Mouse (Mus musculus): ENCODE measurements around the gene AI464131. TPM values are rescaled to one million over a fixed set of nuclear protein-coding genes. Genes with fewer than 3 reads are reported as not detected.

The AI464131 gene
- polyA plus RNA-seq, 1 experiment: not detected

DNA sequence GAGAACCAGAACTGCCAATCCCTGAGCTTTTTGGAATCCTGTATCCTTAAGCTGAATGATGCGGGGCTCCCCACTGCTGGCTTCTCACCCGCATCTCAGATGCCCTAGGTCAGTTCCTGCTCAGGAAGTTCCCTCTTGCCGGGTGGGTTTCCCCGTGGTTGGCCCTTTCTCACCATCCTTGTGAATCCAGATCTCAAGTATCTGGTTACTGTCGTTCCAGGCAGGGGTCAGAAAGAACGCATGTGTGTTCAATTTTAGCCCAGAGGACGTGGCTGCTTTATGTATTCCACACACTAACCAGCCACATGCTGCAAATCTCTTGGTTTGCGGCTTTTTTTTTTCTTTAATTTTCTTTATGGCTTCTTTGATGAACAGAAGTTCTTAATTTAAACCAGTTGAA is 10.8 kb upstream of the AI464131 start:
- no peaks in the 10 kb centered on the region for H3K4me1 ChIP-seq (ENCODE audit: control insufficient read depth, insufficient read depth, low read length)
- no peak overlapping the region for H3K27ac ChIP-seq (ENCODE audit: control insufficient read depth, insufficient read depth, low read depth, low read length, poor library complexity)
- no peak for TF ChIP-seq POLR2A (IDR thresholded peaks at IDR 0.05; ENCODE audit: borderline replicate concordance, control insufficient read depth, low read depth, low read length)
- TF ChIP-seq CTCF (IDR thresholded peaks at IDR 0.05; ENCODE audit: control insufficient read depth, insufficient read depth, low read length): no peak
- no peak overlapping the region for H3K4me3 ChIP-seq (replicated peaks; ENCODE audit: control insufficient read depth, low read depth, low read length)
- 25% methylated on average over 8 of the region's 8 CpGs for WGBS

DNA sequence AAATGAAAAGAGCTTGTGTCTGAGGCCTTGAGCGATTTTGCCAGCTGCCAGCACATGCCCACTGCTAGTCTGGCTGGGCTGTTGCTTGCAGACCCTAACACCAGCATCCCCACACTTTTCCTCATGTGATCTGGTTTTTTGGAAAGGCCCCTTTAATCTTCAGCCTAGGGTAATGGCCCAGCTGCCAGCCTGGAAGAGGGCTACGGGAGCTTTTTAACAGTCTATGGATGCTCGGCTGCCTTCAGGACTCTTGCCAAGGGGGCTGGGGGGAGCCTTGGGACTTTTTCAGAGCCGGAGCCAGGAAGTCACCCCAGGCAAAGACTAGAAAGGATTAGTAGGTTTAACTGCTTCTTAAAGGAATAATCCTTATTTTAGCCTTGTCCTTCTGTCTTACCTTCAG is 10.4 kb upstream of the AI464131 start:
- Histone ChIP-seq H3K4me1 (ENCODE audit: control insufficient read depth, insufficient read depth, low read length) (no peaks in the 10 kb centered on the region), H3K27ac (ENCODE audit: control insufficient read depth, insufficient read depth, low read depth, low read length, poor library complexity) (no peak overlapping the region), H3K4me3 (replicated peaks; ENCODE audit: control insufficient read depth, low read depth, low read length) (no peak overlapping the region)
- no peak for TF ChIP-seq CTCF (IDR thresholded peaks at IDR 0.05; ENCODE audit: control insufficient read depth, insufficient read depth, low read length)
- WGBS: 50% methylated on average over 4 of the region's 4 CpGs

DNA sequence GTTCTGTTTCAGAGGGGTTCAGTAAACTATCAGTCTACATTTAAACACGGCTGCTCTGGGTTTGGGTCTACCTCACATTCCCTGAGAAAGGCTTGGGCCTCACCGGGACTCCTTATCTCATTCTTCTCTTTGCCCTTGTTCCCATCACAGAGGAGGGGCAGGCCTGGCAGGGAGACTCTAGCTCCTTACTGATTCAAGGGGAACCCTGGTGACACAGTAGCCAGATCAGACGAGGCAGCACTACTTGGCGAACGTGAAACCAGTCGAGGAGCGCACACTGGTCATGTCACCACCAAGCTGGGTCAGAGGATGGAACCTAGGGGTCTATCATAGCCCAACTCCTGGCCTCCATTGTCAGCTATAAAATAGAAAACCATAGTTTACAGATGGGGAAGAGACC is 5.1 kb upstream of the AI464131 start:
- Histone ChIP-seq H3K4me1 (ENCODE audit: control insufficient read depth, insufficient read depth, low read length) (peaks cover 2% of the 10 kb centered on the region; the same call in 1 of the 2 replicates), H3K27ac (ENCODE audit: control insufficient read depth, insufficient read depth, low read depth, low read length, poor library complexity) (no peak overlapping the region), H3K4me3 (replicated peaks; ENCODE audit: control insufficient read depth, low read depth, low read length) (no peak overlapping the region)
- TF ChIP-seq CTCF (IDR thresholded peaks at IDR 0.05; ENCODE audit: control insufficient read depth, insufficient read depth, low read length) (no peak), POLR2A (IDR thresholded peaks at IDR 0.05; ENCODE audit: borderline replicate concordance, control insufficient read depth, low read depth, low read length) (no peak)
- WGBS: 52% methylated on average over 7 of the region's 7 CpGs

DNA sequence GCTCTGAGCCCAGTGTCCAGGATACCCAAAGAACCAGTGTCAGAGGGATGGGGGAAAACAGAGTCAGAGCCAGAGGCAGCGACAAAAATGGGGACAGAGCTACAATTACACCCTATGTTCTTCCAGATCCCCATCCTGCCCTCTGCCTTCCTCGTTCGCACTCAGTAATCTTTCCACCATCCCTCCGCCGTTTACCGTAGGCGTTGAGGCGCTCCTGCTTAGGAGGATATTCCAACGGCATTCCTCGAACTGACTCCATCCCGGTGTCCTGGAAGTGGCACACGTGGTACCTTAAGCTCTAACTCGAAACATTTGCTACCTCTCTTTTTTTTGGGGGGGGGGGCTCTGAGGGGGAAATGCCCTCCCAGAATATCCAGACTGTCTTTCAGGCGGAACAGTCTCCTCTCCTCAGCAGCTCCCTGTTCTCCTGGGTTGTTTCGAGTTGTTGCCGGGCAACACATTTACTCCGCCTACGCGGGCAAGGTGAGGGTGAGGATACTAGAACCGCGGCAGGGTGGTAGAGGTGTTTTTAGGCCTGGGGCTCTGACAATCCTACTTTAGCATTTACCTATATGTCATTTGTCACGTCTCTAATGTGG is 4.5 kb upstream of the AI464131 start:
- Histone ChIP-seq H3K4me1 (ENCODE audit: control insufficient read depth, insufficient read depth, low read length) (peaks cover 2% of the 10 kb centered on the region; the same call in 1 of the 2 replicates), H3K27ac (ENCODE audit: control insufficient read depth, insufficient read depth, low read depth, low read length, poor library complexity) (no peak overlapping the region), H3K4me3 (replicated peaks; ENCODE audit: control insufficient read depth, low read depth, low read length) (peak overlapping the region; percentile 25)
- WGBS: 14% methylated on average over 22 of the region's 22 CpGs
- TF ChIP-seq POLR2A (IDR thresholded peaks at IDR 0.05; ENCODE audit: borderline replicate concordance, control insufficient read depth, low read depth, low read length) (no peak), CTCF (IDR thresholded peaks at IDR 0.05; ENCODE audit: control insufficient read depth, insufficient read depth, low read length) (no peak)

DNA sequence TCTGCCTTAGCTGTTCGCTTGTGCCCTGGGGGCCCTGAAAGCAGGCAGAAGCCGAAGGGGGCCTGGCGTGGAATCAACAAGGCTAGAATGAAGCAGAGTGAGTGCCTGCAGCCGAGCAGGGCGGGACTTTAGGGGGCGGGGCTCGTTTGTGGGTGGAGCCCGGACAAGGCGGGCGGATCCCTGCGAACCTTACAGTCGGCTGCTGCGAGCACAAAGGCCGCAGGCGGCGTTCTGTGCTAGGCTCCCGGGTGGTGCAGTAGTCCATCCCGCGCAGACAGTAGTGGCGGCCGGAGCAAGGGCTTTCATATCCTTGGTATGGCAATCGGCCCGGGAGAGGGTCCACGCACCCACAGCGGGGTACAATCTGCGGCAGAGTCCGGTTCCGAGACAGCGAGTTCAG is 4.0 kb upstream of the AI464131 start:
- under 1% methylated on average over 29 of the region's 29 CpGs for WGBS
- no peak for TF ChIP-seq POLR2A (IDR thresholded peaks at IDR 0.05; ENCODE audit: borderline replicate concordance, control insufficient read depth, low read depth, low read length)
- TF ChIP-seq CTCF (IDR thresholded peaks at IDR 0.05; ENCODE audit: control insufficient read depth, insufficient read depth, low read length): no peak
- no peak overlapping the region for H3K27ac ChIP-seq (ENCODE audit: control insufficient read depth, insufficient read depth, low read depth, low read length, poor library complexity)

DNA sequence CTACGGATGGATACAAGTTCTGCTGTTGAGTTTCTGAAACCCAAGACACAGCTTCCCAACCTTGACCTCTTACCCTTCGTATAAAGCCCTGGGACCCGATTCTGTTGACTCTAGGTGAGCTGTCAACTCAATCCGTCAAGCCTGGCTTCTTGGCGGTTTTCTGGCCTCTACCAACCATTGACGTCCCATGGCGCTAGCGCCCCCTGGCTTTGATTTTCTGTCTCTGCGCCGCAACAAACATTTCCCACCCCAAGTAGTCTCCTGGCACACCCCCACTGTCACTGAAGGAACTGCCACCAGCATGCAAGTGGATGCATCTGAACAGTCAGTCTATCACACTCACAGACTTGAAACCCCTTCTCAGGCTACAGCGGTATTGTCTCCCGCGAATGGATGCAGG is 3.3 kb upstream of the AI464131 start:
- Histone ChIP-seq H3K27ac (ENCODE audit: control insufficient read depth, insufficient read depth, low read depth, low read length, poor library complexity) (no peak overlapping the region), H3K4me3 (replicated peaks; ENCODE audit: control insufficient read depth, low read depth, low read length) (no peak overlapping the region), H3K4me1 (ENCODE audit: control insufficient read depth, insufficient read depth, low read length) (peaks cover 2% of the 10 kb centered on the region; the same call in 1 of the 2 replicates)
- 15% methylated on average over 13 of the region's 13 CpGs for WGBS
- TF ChIP-seq POLR2A (IDR thresholded peaks at IDR 0.05; ENCODE audit: borderline replicate concordance, control insufficient read depth, low read depth, low read length): no peak
- peak; percentile 38 for TF ChIP-seq CTCF (IDR thresholded peaks at IDR 0.05; ENCODE audit: control insufficient read depth, insufficient read depth, low read length)

More for the DNA sequence above, 4.0 kb upstream of the AI464131 start:
- peak overlapping the region; percentile 25 for H3K4me3 ChIP-seq (replicated peaks; ENCODE audit: control insufficient read depth, low read depth, low read length)
- H3K4me1 ChIP-seq (ENCODE audit: control insufficient read depth, insufficient read depth, low read length): peaks cover 2% of the 10 kb centered on the region; the same call in 1 of the 2 replicates

- Histone ChIP-seq H3K4me1 (ENCODE audit: control insufficient read depth, insufficient read depth, low read length) (peaks cover 2% of the 10 kb centered on the region; the same call in 1 of the 2 replicates), H3K27ac (ENCODE audit: control insufficient read depth, insufficient read depth, low read depth, low read length, poor library complexity) (no peak overlapping the region), H3K4me3 (replicated peaks; ENCODE audit: control insufficient read depth, low read depth, low read length) (no peak overlapping the region)
- WGBS: 67% methylated on average over 11 of the region's 11 CpGs
- TF ChIP-seq CTCF (IDR thresholded peaks at IDR 0.05; ENCODE audit: control insufficient read depth, insufficient read depth, low read length): peak; percentile 21; the same call in 1 of the 2 replicates
- no peak for TF ChIP-seq POLR2A (IDR thresholded peaks at IDR 0.05; ENCODE audit: borderline replicate concordance, control insufficient read depth, low read depth, low read length)
Measured at GRCm38 (mm10) chr4:41505131-41505551, 2.3 kb upstream of the AI464131 start.

GRCm38 (mm10) chr4:41504325-41504724 is 1.4 kb upstream of the AI464131 start:
- 73% methylated on average over 5 of the region's 5 CpGs for WGBS
- no peak for TF ChIP-seq CTCF (IDR thresholded peaks at IDR 0.05; ENCODE audit: control insufficient read depth, insufficient read depth, low read length)
- no peak for TF ChIP-seq POLR2A (IDR thresholded peaks at IDR 0.05; ENCODE audit: borderline replicate concordance, control insufficient read depth, low read depth, low read length)

More at GRCm38 (mm10) chr4:41504325-41504724, 1.4 kb upstream of the AI464131 start:
- Histone ChIP-seq H3K4me3 (replicated peaks; ENCODE audit: control insufficient read depth, low read depth, low read length) (no peak overlapping the region), H3K4me1 (ENCODE audit: control insufficient read depth, insufficient read depth, low read length) (peaks cover 2% of the 10 kb centered on the region; the same call in 1 of the 2 replicates), H3K27ac (ENCODE audit: control insufficient read depth, insufficient read depth, low read depth, low read length, poor library complexity) (no peak overlapping the region)
